Mouse (Mus musculus) forelimb bud, embryonic 11.5 days (tissue): ENCODE results near the gene Hspb3.

Source experiments
- DNase-seq: peaks from one replicate; pipeline ENCODE4 v3.0.0-alpha.2; 2012; ENCODE audit warnings: low read depth, low spot score

Gene Hspb3

GRCm38 (mm10) chr13:113635799-113636222 lies 27.7 kb downstream of the Hspb3 start:
- no peak for DNase-seq

- no peak for DNase-seq
Measured at GRCm38 (mm10) chr13:113634732-113635481, 28.6 kb downstream of the Hspb3 start.

- no peak for DNase-seq
Measured at GRCm38 (mm10) chr13:113632506-113632905, 31.0 kb downstream of the Hspb3 start.

- no peak for DNase-seq
Measured at GRCm38 (mm10) chr13:113627601-113628000, 35.9 kb downstream of the Hspb3 start.

GRCm38 (mm10) chr13:113622865-113623255 lies 40.6 kb downstream of the Hspb3 start:
- DNase-seq: no peak

DNA sequence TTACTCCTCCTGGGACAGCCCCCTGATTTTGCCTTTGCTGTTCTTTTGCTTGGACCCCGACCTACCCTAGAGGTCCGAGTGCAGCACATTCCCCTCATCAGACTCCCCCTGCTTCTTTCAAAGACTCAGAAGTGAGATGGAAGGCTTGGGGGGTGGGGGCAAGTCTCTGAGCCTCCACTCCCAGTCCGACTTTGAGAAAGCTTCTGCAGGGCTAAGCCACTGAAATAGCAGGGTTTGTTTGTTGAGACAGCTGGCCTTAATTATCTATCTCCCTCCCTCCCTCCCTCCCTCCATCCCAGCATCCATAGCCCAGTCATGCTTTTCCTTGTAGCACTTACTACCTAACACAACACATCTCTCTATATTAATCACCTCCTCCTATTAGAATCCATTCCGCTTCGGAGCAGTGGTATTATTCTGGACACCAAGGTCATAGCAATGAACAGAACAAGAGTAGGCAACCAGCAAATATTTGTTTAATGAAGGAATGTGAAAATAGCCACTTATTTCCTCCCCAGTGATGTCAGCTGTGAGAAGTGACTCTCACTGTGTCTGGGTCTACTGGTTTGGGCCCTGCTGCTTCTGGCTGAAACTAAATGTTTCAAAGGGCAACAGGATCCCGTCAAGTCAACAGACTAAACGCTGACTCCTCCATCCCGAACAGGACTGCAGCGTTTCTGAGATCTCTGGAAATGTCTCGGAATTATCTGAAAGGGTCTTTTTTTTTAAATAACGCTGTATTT lies 41.2 kb downstream of the Hspb3 start:
- DNase-seq: peak; percentile 72

DNA sequence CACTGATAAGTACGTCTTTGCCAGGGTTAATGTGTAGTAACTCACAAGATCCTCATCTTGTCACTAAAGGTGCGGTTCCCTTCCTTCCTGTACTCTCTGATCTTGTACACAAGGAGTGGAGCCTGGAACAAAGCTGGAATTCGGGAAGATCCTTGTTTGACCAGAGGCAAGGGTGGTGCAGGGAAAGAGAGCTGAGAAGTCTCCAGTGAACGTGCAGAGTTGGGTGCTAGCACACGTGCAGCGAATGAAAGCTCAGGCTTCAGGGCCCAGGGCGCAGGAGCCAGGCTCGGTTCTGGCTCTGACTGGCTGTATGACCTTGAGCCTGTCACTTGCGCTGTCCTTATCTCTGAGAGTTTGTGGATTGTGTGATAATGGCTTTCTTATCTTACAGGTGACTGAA lies 44.5 kb downstream of the Hspb3 start:
- DNase-seq: no peak

- peak; percentile 92 for DNase-seq
Measured at GRCm38 (mm10) chr13:113617891-113618823, 45.3 kb downstream of the Hspb3 start, which contains the start of gene Snx18. Snx18 (minus strand) TSS chr13:113618564.

- no peak for DNase-seq
Measured at GRCm38 (mm10) chr13:113617338-113617890, 46.1 kb downstream of the Hspb3 start.

- no peak for DNase-seq
Measured at GRCm38 (mm10) chr13:113616751-113617337, 46.6 kb downstream of the Hspb3 start.

DNA sequence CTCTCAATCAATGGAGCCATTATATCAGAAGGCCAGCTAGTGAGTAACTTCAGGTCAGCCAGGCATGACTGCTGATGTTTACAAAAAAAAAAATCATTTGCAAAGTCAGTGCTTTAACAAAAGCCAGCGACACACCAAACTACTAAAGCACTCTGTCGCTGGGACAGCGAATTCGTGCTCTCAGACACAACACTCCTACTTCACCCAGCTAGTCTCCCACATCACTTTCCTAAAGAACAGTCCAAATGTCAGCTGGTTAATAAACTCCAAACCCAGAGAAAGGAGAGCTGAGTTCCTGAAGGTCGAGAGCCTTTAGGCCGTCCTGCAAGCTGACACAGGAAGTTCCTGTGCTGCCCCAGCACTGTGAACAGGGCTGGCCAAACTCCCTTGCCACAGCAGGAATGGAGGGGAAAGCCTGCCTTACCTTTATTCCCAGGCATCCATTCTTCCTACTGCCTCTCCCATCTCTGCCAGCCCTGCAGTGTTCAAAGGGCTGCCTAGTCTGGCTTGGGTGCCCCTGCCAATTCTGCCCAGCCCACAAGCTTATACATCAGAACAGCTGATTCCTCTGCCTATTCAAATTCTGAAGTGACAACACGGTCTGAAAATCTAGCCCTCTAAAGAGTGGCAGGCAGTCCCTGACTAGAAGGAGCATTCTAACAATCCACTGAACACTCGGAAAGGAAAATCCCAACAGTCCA lies 47.4 kb downstream of the Hspb3 start:
- no peak for DNase-seq

- peak; percentile 35 for DNase-seq
Measured at GRCm38 (mm10) chr13:113615546-113615941, 47.9 kb downstream of the Hspb3 start.

- peak; percentile 71 for DNase-seq
Measured at GRCm38 (mm10) chr13:113614635-113615545, 48.6 kb downstream of the Hspb3 start.

DNA sequence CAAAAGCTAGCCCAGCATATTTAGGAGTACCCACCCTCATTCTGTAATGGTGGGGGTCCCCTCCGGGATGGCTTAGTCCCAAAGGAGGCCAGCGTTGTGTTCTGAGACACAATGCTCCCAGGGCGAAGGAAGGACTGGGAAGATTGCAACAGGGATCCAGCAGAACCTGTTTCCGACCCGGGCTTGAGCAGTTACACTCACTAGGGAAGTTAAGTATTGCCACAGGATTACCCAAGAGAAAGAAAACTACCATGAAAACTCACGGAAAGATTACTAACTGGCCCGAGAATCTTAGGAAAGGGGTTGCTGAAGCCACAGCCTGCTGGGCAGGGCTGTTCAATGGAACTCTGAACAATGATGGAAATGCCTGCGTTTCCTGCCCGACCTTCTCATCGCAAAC lies 49.6 kb downstream of the Hspb3 start:
- DNase-seq: no peak

DNA sequence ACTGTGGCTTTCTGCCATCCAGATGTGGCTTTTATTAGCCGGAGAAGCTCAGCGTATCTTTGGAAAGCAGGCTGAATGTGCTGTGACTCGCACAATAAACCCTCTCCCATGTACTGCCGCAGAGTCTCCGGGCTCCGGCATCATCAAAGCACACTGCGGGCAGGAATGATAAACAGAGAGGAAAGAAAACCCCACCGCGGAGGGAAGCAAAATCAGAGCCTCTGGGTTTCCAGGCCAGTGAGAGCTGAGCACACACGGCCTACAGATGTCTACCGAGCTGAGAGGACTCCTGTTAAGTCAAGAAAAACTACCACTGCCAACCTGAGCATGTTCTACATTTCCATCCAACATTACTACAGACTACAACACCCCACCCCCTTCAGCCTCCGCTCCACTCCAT lies 50.1 kb downstream of the Hspb3 start:
- peak; percentile 43 for DNase-seq
